Mouse (Mus musculus): ENCODE data around the gene 4933409G03Rik. TPM values are rescaled to one million over a fixed set of nuclear protein-coding genes. Genes with fewer than 3 reads are reported as not detected.

4933409G03Rik gene
- polyA plus RNA-seq, 1 experiment from 2014 or later, result not detected

Other genes starting within 250 kb of the 4933409G03Rik start
- gene Stk39, start 110.1 kb upstream of the 4933409G03Rik start, polyA plus RNA-seq (2014; fragmentation: Nextera tagmentation; extraction: Ambion mirVana), result 58.3 and 66.5 TPM in 2 replicates
- not detected in 2 replicates for gene 4932414N04Rik, start 74.1 kb downstream of the 4933409G03Rik start, polyA plus RNA-seq (2014; fragmentation: Nextera tagmentation; extraction: Ambion mirVana)